Mouse (Mus musculus): ENCODE data around the gene Rnf222. TPM values are rescaled to one million over a fixed set of nuclear protein-coding genes. Genes with fewer than 3 reads are reported as not detected.

The Rnf222 gene
- total RNA-seq (2015) (not detected in 2 replicates), total RNA-seq (2017) (not detected in 2 replicates)

GRCm38 (mm10) chr11:68888253-68888652 is at the start of gene Rnf222:
Rnf222 (plus strand) TSS chr11:68888553.
- ATAC-seq (ENCODE audit: poor library complexity, severe bottlenecking): no peak

DNA sequence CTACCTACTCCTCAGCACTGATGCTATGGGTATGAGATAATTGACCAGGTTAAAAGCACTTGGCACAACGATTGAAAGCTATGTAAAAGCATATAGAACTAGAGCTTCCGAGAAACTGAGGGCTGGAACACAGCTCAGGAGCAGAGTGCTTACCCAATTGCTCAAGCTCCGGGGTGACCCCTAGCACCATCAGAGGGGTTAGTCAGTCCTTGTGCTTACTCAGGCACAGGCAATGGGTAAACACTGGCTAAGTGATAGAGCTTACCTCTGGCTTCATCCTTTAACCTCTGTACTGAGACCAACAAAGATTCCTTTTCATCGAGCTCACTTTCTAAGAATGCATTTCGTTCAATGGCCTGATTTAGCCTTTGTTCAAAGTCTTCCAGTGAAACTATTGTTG is 48.7 kb upstream of the Rnf222 start:
- ATAC-seq (ENCODE audit: poor library complexity, severe bottlenecking): no peak

DNA sequence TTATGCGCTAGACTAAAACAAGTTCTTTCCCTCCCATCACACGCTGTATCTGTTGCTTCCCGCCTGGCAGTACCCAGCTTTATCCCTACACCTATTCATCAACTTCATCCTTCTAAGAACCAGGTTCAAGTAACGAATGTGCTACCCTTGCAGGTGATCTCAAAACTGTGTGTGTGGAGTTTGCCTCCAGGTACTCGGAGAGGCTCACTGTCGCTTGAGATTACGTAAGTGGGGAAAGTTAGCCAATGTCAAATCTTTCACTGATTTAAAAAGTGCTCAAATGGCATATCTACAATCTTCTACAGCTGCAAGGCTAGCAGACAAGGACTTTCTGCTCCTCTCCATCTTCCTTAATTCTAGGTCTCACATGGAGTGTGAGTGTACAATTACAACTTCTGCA is 37.5 kb upstream of the Rnf222 start:
- ATAC-seq (ENCODE audit: poor library complexity, severe bottlenecking): no peak

DNA sequence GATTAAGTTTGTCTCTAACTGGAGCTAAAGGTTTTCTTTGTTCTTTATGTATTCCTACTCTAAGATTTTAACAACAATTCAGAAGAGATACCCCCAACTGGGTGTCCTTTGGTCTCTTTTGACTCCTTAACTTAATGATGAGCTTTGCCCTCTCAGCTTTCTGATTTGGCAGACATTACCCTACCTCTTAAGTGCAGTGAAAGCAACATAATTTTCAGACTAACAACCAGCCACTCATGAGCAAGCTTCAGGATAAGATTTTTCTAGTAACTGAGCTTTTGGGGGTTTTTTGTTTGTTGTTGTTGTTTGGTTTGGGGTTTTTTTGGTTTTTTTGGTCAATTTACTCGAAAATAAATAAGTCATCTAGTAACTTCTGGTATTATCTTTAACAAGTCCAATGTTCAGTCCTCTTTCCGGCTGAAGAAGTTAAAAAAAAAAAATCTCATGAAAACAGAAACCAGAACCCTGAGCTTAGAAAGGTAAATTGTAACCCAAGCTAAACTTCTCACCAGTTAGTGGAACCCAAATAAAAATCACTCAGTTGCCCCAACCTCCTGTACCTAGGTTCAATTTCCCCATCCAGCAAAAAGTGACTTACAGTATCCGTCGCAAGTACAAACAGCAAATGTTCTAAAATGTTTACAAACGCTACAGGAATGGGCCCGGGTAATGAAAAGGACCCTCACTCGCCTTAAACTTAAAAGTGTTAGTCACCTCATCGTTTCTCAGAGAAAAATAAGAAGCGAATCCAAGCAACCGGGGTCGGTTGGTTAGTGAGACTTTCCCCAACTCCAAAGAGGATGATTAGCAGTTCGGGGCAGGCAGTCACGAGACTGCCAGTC is 36.5 kb upstream of the Rnf222 start:
- ATAC-seq (ENCODE audit: poor library complexity, severe bottlenecking): no peak

DNA sequence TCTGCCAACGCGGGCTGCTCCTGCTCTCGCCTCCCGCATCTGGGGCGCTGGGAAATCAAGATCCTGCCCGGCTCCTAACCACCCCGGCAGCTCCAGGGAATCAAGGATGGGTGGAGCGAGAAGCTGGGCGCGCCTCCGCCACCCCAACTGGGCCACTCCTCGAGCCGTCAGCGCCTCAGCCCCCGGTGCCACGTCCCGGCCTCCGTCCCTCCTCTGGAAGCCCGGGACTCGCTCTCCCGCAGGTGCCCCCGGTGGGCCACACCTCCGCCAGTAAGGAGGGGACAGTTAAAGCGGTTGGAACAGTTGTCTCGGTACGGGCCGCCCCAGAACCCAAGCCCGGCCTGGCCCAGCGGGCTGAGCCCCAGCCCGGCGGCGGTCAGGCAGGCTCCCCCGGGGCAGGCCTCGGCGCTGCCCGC is 35.9 kb upstream of the Rnf222 start:
- peak; percentile 26 for ATAC-seq (ENCODE audit: poor library complexity, severe bottlenecking)

GRCm38 (mm10) chr11:68852932-68853409 is 35.4 kb upstream of the Rnf222 start:
- ATAC-seq (ENCODE audit: poor library complexity, severe bottlenecking): peak; percentile 91

DNA sequence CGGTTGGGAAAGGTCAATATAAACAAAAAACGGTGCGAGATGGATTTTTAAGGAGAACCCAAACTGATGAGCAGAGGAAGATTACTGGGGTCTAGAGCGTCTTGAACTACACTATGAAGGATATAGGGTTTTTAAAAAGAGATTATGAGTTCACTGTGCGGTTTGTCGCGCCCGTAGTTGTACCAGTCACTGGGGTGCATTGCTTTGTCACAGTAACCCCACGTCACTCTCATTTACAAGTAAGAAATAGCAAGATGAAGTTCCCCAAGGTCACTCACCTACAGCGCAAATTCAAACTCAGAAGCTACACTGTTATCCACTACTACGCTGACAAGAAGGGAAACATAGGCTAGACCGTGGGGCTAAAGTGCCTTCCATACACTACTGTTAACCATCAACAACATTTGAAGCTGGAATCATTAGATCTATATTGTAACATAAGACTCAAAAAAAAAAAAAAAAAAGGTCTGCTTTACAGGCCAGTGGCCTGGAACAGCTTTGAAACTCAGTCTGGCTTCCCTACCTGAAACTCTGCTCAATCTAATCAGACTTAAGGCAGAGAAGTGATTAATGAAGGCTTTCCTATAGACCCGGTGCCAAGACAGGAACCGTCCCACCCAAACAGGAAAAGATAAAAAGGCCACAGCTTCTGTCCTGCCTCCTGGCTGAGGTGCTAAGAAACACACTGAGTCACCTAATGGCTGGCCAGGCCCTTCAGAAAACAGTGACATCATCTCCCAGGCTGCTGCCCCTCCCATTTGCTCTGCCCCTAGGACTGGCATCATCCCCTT is 34.5 kb upstream of the Rnf222 start:
- ATAC-seq (ENCODE audit: poor library complexity, severe bottlenecking): peak; percentile 50

GRCm38 (mm10) chr11:68854621-68855020 is 33.7 kb upstream of the Rnf222 start:
- ATAC-seq (ENCODE audit: poor library complexity, severe bottlenecking): no peak

DNA sequence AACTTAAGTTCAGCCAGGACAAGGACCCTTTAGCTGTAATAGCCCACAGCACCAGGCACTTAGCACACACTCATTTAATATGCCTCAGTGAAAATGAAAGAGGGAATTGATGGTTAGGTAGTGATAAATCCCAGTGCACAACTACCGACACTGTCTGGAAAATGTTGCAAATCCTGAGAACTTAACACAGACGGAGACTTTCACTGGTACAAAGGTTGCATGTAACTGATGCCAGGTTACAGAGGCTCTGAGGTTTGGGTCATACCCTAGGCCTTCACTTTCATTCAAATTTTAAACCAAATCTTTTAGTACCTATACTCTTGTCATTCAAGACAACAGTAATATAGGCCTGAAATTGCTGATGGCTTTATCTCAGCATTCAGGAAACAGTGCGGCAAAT is 31.0 kb upstream of the Rnf222 start:
- ATAC-seq (ENCODE audit: poor library complexity, severe bottlenecking): no peak

DNA sequence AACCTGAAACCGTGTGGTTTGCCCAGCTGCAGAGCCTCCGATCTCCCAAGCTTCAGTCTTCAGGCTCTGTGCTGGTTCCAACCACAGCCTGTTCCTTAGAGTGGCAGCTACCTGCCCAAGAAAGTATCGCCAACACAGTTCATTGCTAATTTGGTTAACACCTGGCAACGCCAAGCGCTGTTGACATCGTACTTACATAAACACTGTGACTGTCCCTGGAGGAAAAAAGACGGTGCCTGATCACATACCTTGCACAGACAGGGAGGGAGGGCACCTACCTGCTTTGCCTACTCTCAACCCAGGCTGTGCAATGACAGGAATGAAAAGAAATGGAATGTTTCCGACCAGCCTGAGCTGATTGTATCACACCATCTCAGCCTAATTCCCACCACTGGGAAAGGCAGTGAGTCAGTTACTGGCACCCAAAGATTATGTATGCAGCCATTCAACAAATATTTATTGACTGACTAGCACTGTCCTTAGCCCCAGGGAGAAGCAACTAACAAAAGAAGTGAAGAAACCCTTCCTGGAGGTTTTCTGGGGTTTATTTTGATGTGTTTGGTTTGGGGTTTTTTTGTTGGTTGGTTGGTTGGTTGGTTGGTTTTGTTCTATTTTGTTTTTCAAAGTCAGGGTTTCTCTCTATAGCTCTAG is 28.3 kb upstream of the Rnf222 start:
- ATAC-seq (ENCODE audit: poor library complexity, severe bottlenecking): no peak

GRCm38 (mm10) chr11:68862260-68862659 is 26.1 kb upstream of the Rnf222 start:
- ATAC-seq (ENCODE audit: poor library complexity, severe bottlenecking): no peak

GRCm38 (mm10) chr11:68863631-68864091 is 24.7 kb upstream of the Rnf222 start:
- peak; percentile 95 for ATAC-seq (ENCODE audit: poor library complexity, severe bottlenecking)

DNA sequence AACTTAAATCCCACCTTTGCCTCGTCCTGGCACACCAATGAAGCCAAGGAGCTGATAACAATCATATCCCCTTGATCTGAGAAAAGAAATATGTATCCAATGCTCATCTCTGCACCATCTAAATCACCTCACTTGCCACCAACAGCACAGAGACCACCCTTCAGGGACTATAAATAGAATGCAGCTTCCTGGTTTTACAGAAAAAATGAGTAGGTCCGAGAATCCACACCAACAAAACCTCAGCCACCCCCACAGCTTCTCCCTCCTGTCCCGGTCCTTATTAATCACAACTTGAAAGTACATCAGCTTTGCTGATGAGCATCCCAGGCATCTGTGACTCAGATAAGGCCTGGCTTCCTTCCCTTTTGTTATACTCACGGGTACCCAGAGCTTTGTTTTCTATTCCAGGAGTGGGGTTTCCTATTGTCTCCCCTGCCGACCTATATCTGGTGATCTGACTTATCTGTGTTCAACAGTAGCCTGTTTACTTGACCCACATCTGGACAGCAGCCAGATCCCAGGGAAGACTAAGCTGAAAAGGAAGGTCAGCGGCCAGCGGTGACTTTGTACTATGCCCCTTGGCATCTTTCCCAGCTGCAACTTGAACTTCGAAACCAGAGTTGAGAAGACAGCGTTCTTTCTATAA is 23.7 kb upstream of the Rnf222 start:
- ATAC-seq (ENCODE audit: poor library complexity, severe bottlenecking): peak; percentile 4; the same call in 1 of the 2 replicates

DNA sequence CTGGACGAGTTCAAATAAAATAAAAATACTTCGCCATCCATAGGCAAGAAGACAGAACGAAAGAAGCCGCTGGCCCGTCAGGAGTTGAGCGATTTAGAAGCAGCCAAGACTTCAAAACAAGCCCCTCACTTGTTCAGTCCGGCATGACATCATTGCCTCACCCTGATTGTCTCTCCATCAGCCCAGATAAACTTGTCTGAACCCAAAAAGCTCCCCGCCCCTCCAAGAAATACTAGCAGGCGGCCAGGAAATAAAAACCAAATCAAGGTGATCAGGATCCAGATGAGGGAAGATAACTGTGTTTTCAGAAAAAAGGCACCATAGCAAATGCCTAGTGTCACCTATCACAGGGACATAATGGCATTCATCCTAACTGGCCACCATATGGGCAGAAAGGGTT is 17.1 kb upstream of the Rnf222 start:
- no peak for ATAC-seq (ENCODE audit: poor library complexity, severe bottlenecking)

GRCm38 (mm10) chr11:68871748-68872147 is 16.6 kb upstream of the Rnf222 start, which contains the start of gene Ndel1:
Ndel1 (minus strand) TSS chr11:68871858.
- peak; percentile 98 for ATAC-seq (ENCODE audit: poor library complexity, severe bottlenecking)

- ATAC-seq (ENCODE audit: poor library complexity, severe bottlenecking): peak; percentile 48
Observed at GRCm38 (mm10) chr11:68874841-68875240, 13.5 kb upstream of the Rnf222 start.

- no peak for ATAC-seq (ENCODE audit: poor library complexity, severe bottlenecking)
Observed at GRCm38 (mm10) chr11:68878811-68879210, 9.5 kb upstream of the Rnf222 start.

DNA sequence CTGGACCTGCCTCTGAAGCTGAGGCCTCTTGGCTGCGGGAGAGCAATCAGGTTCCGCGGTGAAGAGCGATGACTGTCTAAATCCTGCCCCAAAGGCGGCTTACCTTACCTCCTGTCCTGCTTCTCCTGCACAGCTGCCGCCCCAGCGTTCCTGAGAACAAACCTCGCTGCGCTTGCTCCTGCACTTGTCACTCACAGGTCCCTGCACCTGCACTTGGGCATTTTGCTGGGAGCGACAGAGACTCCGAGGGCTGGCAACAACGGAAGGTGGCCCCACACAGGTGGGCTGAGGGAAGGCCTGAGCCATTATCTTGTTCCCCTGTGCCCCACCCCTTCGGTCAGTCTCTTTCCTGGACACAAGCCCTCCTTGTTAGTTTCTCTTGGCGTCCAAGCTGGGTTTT is 6.2 kb upstream of the Rnf222 start:
- ATAC-seq (ENCODE audit: poor library complexity, severe bottlenecking): no peak

GRCm38 (mm10) chr11:68883843-68884242 is 4.5 kb upstream of the Rnf222 start:
- ATAC-seq (ENCODE audit: poor library complexity, severe bottlenecking): no peak

- ATAC-seq (ENCODE audit: poor library complexity, severe bottlenecking): no peak
Observed at GRCm38 (mm10) chr11:68884368-68884767, 4.0 kb upstream of the Rnf222 start.

- ATAC-seq (ENCODE audit: poor library complexity, severe bottlenecking): no peak
Observed at GRCm38 (mm10) chr11:68886091-68886490, 2.3 kb upstream of the Rnf222 start.
